Mouse (Mus musculus) bone marrow, adult 2 months (tissue): ENCODE data around the gene Brsk1.

Experiments
- CTCF ChIP-seq: fragments of 200-500 bp; IDR thresholded peaks from 2 replicates; pipeline ENCODE4 v1.5.1; 2011; ENCODE audit warnings: low read length, control low read depth; ENCODE audit not compliant: control insufficient read depth, insufficient read depth
- POLR2A ChIP-seq: fragments of 200-500 bp; IDR thresholded peaks from 2 replicates; pipeline ENCODE4 v1.6.1; 2011; ENCODE audit warnings: low read depth, mild to moderate bottlenecking, control low read depth, low read length, borderline replicate concordance; ENCODE audit not compliant: control insufficient read depth

GRCm38 (mm10) chr7:4764946-4765710 is 74.7 kb downstream of the Brsk1 start:
- TF ChIP-seq CTCF (no peak), POLR2A (no peak)
